Mouse (Mus musculus) lung, postnatal 0 days (tissue): ENCODE data around the gene Bahcc1. TPM values are rescaled to one million over a fixed set of nuclear protein-coding genes. Genes with fewer than 3 reads are reported as not detected.

Experiments
- ATAC-seq: fragments of 200-750 bp; cut with Nextera tagmentation; 2 replicates; pipeline ENCODE4 v1.8.0; 2017; ENCODE audit warnings: moderate library complexity
- DNase-seq: peaks from one replicate; pipeline ENCODE4 v3.0.0-alpha.2; 2016; ENCODE audit warnings: low spot score
- H3K27ac ChIP-seq: fragments of 300-500 bp; sonication (generic); 2 replicates; pipeline ENCODE4 v1.5.1; 2014; ENCODE audit warnings: antibody characterized with exemption, mild to moderate bottlenecking, low read length, mixed read lengths
- H3K27me3 ChIP-seq: fragments of 300-500 bp; sonication (generic); replicated peaks from 2 replicates; pipeline ENCODE4 v1.6.1; 2014; ENCODE audit warnings: low read length, mixed read lengths; ENCODE audit not compliant: insufficient read depth
- H3K36me3 ChIP-seq: fragments of 300-500 bp; sonication (generic); 2 replicates; pipeline ENCODE4 v1.6.1; 2014; ENCODE audit warnings: low read length, mixed read lengths; ENCODE audit not compliant: insufficient read depth
- H3K4me1 ChIP-seq: fragments of 300-500 bp; sonication (generic); 2 replicates; pipeline ENCODE4 v1.6.1; 2014; ENCODE audit warnings: antibody characterized with exemption, low read depth, low read length, mixed read lengths; ENCODE audit not compliant: insufficient read depth
- H3K4me2 ChIP-seq: fragments of 300-500 bp; sonication (generic); replicated peaks from 2 replicates; pipeline ENCODE4 v1.6.1; 2014; ENCODE audit warnings: low read depth, mild to moderate bottlenecking, low read length, moderate library complexity, mixed read lengths
- H3K4me3 ChIP-seq: fragments of 300-500 bp; sonication (generic); 2 replicates; pipeline ENCODE4 v1.5.1; 2014; ENCODE audit warnings: low read depth, low read length
- H3K9ac ChIP-seq: fragments of 300-500 bp; sonication (generic); replicated peaks from 2 replicates; pipeline ENCODE4 v1.6.1; 2014; ENCODE audit warnings: low read depth, mild to moderate bottlenecking
- H3K9me3 ChIP-seq: fragments of 300-500 bp; sonication (generic); 2 replicates; pipeline ENCODE4 v1.6.1; 2016; ENCODE audit warnings: low read length, mixed read lengths
- CTCF ChIP-seq: IDR thresholded peaks from 2 replicates; pipeline ENCODE4 v1.5.1; 2016; ENCODE audit warnings: antibody characterized with exemption, mild to moderate bottlenecking
- EP300 ChIP-seq: IDR thresholded peaks from 2 replicates; pipeline ENCODE4 v1.6.1; 2016; ENCODE audit warnings: antibody characterized with exemption, mild to moderate bottlenecking, control low read depth
- WGBS: fragments of 180-500 bp; shearing (Covaris S2); extraction: QIAGEN DNeasy Blood & Tissue Kit; methylation state at CpG from one replicate; pipeline ENCODE4 v1.1.7; 2014; 5-methylcytosine and 5-hydroxymethylcytosine counted together
- polyA plus RNA-seq: library from polyadenylated mRNA; unstranded; fragments of >200 nt; fragmentation: Nextera tagmentation; extraction: Ambion mirVana; gene quantifications from 2 replicates; pipeline ENCODE4 v1.2.1, GENCODE M21; 2015

Gene Bahcc1
- polyA plus RNA-seq, 1 experiment from 2014 or later: 6.6 TPM

GRCm38 (mm10) chr11:120311561-120311960 lies 78.8 kb downstream of the Bahcc1 start:
- DNase-seq: peak; percentile 89
- H3K4me3 ChIP-seq: no peak overlapping the region; the same call in 1 of the 2 replicates
- 46% methylated on average over 10 of the region's 10 CpGs for WGBS
- no peaks in the 10 kb centered on the region for H3K36me3 ChIP-seq
- H3K9ac ChIP-seq: peak overlapping the region; percentile 0; the same call in 1 of the 2 replicates
- H3K9me3 ChIP-seq: no peaks in the 10 kb centered on the region
- ATAC-seq: peak; percentile 65
- no peak for TF ChIP-seq CTCF
- TF ChIP-seq EP300: peak; percentile 73
- peaks cover 6% of the 10 kb centered on the region; the same call in 1 of the 2 replicates for H3K4me1 ChIP-seq
- H3K4me2 ChIP-seq: peak overlapping the region; percentile 73
- H3K27me3 ChIP-seq: no peaks in the 10 kb centered on the region
- peak overlapping the region; percentile 83 for H3K27ac ChIP-seq

- WGBS: 58% methylated on average over 6 of the region's 6 CpGs
- ATAC-seq (no peak), DNase-seq (peak; percentile 7)
- no peaks in the 10 kb centered on the region for H3K36me3 ChIP-seq
- H3K9ac ChIP-seq: no peak overlapping the region
- no peak overlapping the region for H3K4me2 ChIP-seq
- H3K9me3 ChIP-seq: no peaks in the 10 kb centered on the region
- peak overlapping the region; percentile 39 for H3K27ac ChIP-seq
- no peaks in the 10 kb centered on the region for H3K27me3 ChIP-seq
- no peak overlapping the region for H3K4me3 ChIP-seq
- H3K4me1 ChIP-seq: peaks cover 4% of the 10 kb centered on the region; the same call in 1 of the 2 replicates
- no peak for TF ChIP-seq EP300
- TF ChIP-seq CTCF: no peak
Measured at GRCm38 (mm10) chr11:120312069-120312468, 79.3 kb downstream of the Bahcc1 start.

GRCm38 (mm10) chr11:120313906-120314685 lies 81.3 kb downstream of the Bahcc1 start:
- Histone ChIP-seq H3K36me3 (no peaks in the 10 kb centered on the region), H3K27me3 (no peaks in the 10 kb centered on the region), H3K9me3 (no peaks in the 10 kb centered on the region), H3K4me2 (no peak overlapping the region), H3K27ac (0 out of 2 replicates have a peak overlapping the region, but pooled peaks have one; percentile 26), H3K4me3 (no peak overlapping the region), H3K9ac (no peak overlapping the region), H3K4me1 (peaks cover 4% of the 10 kb centered on the region; the same call in 1 of the 2 replicates)
- ATAC-seq (no peak), DNase-seq (peak; percentile 36)
- TF ChIP-seq EP300 (no peak), CTCF (no peak)
- WGBS: 39% methylated on average over 6 of the region's 6 CpGs

GRCm38 (mm10) chr11:120314721-120315415 lies 82.1 kb downstream of the Bahcc1 start:
- Histone ChIP-seq H3K4me3 (no peak overlapping the region), H3K9ac (no peak overlapping the region), H3K36me3 (no peaks in the 10 kb centered on the region), H3K9me3 (no peaks in the 10 kb centered on the region), H3K4me1 (peaks cover 4% of the 10 kb centered on the region; the same call in 1 of the 2 replicates), H3K4me2 (no peak overlapping the region), H3K27me3 (no peaks in the 10 kb centered on the region), H3K27ac (no peak overlapping the region)
- DNase-seq: peak; percentile 5
- no peak for ATAC-seq
- no peak for TF ChIP-seq EP300
- WGBS: 52% methylated on average over 16 of the region's 16 CpGs

GRCm38 (mm10) chr11:120315416-120315761 lies 82.6 kb downstream of the Bahcc1 start:
- Histone ChIP-seq H3K27ac (peak overlapping the region; percentile 92; the same call in 1 of the 2 replicates), H3K4me2 (peak overlapping the region; percentile 80), H3K36me3 (no peaks in the 10 kb centered on the region), H3K9ac (no peak overlapping the region), H3K4me3 (peak overlapping the region; percentile 44; the same call in 1 of the 2 replicates), H3K27me3 (no peaks in the 10 kb centered on the region), H3K9me3 (no peaks in the 10 kb centered on the region), H3K4me1 (peaks cover 4% of the 10 kb centered on the region; the same call in 1 of the 2 replicates)
- DNase-seq: peak; percentile 48
- ATAC-seq: no peak
- TF ChIP-seq CTCF: no peak
- no peak for TF ChIP-seq EP300
- WGBS: 41% methylated on average over 4 of the region's 4 CpGs
